Mouse (Mus musculus) limb, embryonic 14.5 days (tissue): ENCODE results near the gene Tmem198b. TPM values are rescaled to one million over a fixed set of nuclear protein-coding genes. Genes with fewer than 3 reads are reported as not detected.

Experiments used
- ATAC-seq: fragments of 200-750 bp; cut with Nextera tagmentation; 2 replicates; pipeline ENCODE4 v1.8.0; 2017; ENCODE audit warnings: low read depth, moderate number of reproducible peaks, moderate TSS enrichment; ENCODE audit not compliant: low FRiP score
- DNase-seq: peaks from one replicate; pipeline ENCODE4 v3.0.0-alpha.2; 2015; ENCODE audit warnings: low spot score
- H3K27ac ChIP-seq: fragments of 300-500 bp; sonication (generic); replicated peaks from 2 replicates; pipeline ENCODE4 v1.5.1; 2014; ENCODE audit warnings: low read depth, mild to moderate bottlenecking, low read length, moderate library complexity, mixed read lengths
- H3K27me3 ChIP-seq: fragments of 300-500 bp; sonication (generic); 2 replicates; pipeline ENCODE4 v1.6.1; 2014; ENCODE audit warnings: low read length, mixed read lengths; ENCODE audit not compliant: control insufficient read depth, insufficient read depth
- H3K36me3 ChIP-seq: fragments of 300-500 bp; sonication (generic); 2 replicates; pipeline ENCODE4 v1.6.1; 2014; ENCODE audit warnings: mild to moderate bottlenecking, low read length, moderate library complexity, mixed read lengths; ENCODE audit not compliant: control insufficient read depth, insufficient read depth
- H3K4me1 ChIP-seq: fragments of 300-500 bp; sonication (generic); 2 replicates; pipeline ENCODE4 v1.6.1; 2014; ENCODE audit warnings: antibody characterized with exemption, low read length, mixed read lengths; ENCODE audit not compliant: control insufficient read depth, insufficient read depth
- H3K4me2 ChIP-seq: fragments of 300-500 bp; sonication (generic); replicated peaks from 2 replicates; pipeline ENCODE4 v1.6.1; 2014; ENCODE audit warnings: low read depth, mild to moderate bottlenecking, low read length, moderate library complexity; ENCODE audit not compliant: severe bottlenecking
- H3K4me3 ChIP-seq: fragments of 300-500 bp; sonication (generic); replicated peaks from 2 replicates; pipeline ENCODE4 v1.5.1; 2014; ENCODE audit warnings: low read length
- H3K9ac ChIP-seq: fragments of 300-500 bp; sonication (generic); 2 replicates; pipeline ENCODE4 v1.6.1; 2014; ENCODE audit warnings: mild to moderate bottlenecking, low read depth, low read length, moderate library complexity; ENCODE audit not compliant: severe bottlenecking
- H3K9me3 ChIP-seq: fragments of 300-500 bp; sonication (generic); 2 replicates; pipeline ENCODE4 v1.6.1; 2016; ENCODE audit warnings: low read length; ENCODE audit not compliant: control insufficient read depth
- POLR2A ChIP-seq: fragments of 200-500 bp; IDR thresholded peaks from 2 replicates; pipeline ENCODE4 v1.8.0; 2012; ENCODE audit warnings: inconsistent platforms, mild to moderate bottlenecking, moderate library complexity, borderline replicate concordance; ENCODE audit not compliant: insufficient read depth, insufficient read length; ENCODE audit errors: extremely low read depth
- WGBS: fragments of 180-500 bp; shearing (Covaris S2); extraction: QIAGEN DNeasy Blood & Tissue Kit; methylation state at CpG from one replicate; pipeline ENCODE4 v1.1.7; 2014; 5-methylcytosine and 5-hydroxymethylcytosine counted together
- polyA plus RNA-seq, 2 experiments: library from polyadenylated mRNA; depleted of rRNA in 1 of 2; stranded (reverse) in 1 of 2; unstranded in 1 of 2; fragments of >200 nt; fragmentation: Nextera tagmentation in 1 of 2; extraction: Ambion mirVana in 1 of 2; gene quantifications; 2 replicates each; pipeline versions ENCODE4 v1.2.1 to v1.2.3; 2012 to 2014

The Tmem198b gene
- polyA plus RNA-seq, 2 experiments = 14.9 to 41.3 TPM

DNA sequence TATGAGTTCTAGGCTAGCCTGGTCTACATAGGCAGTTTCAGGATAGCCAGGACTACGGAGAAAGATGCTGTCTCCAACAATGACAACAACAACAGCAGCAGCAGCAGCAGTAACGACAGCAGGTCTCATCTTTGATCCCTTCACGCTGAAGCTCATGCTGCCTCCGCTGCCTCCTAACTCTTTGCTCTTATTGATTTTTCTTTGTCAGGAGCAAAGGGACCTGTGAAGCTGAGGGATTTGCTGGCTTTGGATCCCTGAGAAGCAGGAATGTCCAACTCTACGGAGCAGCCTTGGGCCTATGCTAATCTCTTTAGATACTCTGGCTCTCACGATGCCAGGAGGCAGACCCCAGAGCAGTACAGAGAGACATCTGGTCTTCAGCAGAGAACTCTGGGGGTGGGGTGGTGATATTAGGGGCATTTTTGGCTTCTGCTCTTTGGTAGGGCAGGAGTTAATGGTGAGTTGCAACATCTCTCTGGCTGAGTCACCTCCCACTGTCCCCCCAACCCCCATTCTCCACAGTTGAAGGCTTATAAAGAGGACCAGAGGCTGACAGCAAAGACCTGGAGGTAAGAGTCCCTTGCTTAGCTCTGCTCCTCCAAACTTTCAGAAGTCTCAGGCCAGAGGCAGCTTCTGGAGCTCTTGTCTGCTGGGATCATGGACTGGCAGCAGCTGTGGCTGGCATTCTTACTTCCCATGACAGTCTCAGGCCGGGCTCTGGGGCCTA, 13.6 kb downstream of the Tmem198b start, which contains the start of gene Mmp19:
Gene Mmp19 (plus strand): TSS at position 513 of the 727 bp plus-strand sequence.
- DNase-seq = no peak
- H3K9ac ChIP-seq = no peak within 1 kb of the TSS
- H3K4me1 ChIP-seq = no peaks in the 10 kb centered on the region
- no peaks in the 10 kb centered on the region for H3K27me3 ChIP-seq
- no peak for ATAC-seq
- no peak for TF ChIP-seq POLR2A
- H3K4me2 ChIP-seq = no peak within 1 kb of the TSS
- WGBS = 74% methylated on average over 7 of the region's 7 CpGs
- H3K27ac ChIP-seq = no peak within 1 kb of the TSS
- no peaks in the 10 kb centered on the region for H3K36me3 ChIP-seq
- H3K4me3 ChIP-seq = no peak within 1 kb of the TSS
- H3K9me3 ChIP-seq = no peaks in the 10 kb centered on the region

GRCm38 (mm10) chr10:128780200-128780599, 24.0 kb downstream of the Tmem198b start:
- no peak overlapping the region for H3K27ac ChIP-seq

DNA sequence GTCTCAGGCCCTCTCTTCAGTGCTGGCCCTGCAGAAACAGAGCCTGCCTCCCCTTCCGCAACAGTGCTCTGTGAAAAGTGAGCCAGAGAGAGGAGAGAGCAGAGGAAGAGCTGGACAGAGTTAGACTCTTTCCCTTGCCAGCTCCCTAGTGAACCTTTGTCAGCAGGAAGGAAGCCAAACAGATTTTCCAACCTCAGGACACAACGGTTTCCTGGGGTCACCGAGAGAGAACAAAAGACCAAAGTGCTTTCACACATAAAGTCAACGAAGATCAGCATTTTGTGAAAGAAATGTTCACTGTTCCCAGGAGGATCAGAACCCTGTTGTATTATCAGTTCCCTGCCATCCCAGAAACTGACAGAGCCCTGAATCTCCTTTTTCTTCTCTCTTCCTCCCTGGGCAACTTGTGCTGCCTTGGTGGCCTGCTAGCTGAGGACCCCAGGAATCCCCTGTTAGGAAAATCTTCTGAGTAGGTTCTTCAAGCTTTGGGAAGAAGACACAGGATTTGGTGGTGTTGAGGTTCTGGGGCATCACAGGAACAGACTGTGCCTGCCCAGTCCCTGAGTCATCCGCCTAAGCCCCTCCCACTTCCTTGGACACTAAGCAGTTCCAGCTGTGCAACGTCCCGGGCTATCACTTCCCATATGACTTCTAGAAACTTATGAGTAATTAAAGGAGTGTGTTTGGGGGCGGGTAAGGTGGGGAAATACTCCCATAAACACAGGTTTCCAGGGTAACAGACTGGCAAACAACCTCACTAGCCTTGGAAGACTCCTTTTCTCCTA, 25.0 kb downstream of the Tmem198b start:
- 20% methylated on average over 8 of the region's 8 CpGs for WGBS
- Histone ChIP-seq H3K9ac (0 out of 2 replicates have a peak overlapping the region, but pooled peaks have one; percentile 29), H3K27ac (peak overlapping the region; percentile 76), H3K4me2 (no peak overlapping the region), H3K9me3 (no peaks in the 10 kb centered on the region), H3K36me3 (no peaks in the 10 kb centered on the region), H3K4me1 (peaks cover 10% of the 10 kb centered on the region), H3K4me3 (no peak overlapping the region), H3K27me3 (no peaks in the 10 kb centered on the region)
- TF ChIP-seq POLR2A = no peak
- DNase-seq (peak; percentile 83), ATAC-seq (peak; percentile 91)

More at GRCm38 (mm10) chr10:128780200-128780599, 24.0 kb downstream of the Tmem198b start:
- 100% methylated on average over 1 of the region's 1 CpGs for WGBS
- DNase-seq (no peak), ATAC-seq (no peak)
- Histone ChIP-seq H3K9ac (no peak overlapping the region), H3K9me3 (no peaks in the 10 kb centered on the region), H3K27me3 (no peaks in the 10 kb centered on the region), H3K36me3 (no peaks in the 10 kb centered on the region), H3K4me3 (no peak overlapping the region), H3K4me1 (peaks cover 10% of the 10 kb centered on the region), H3K4me2 (no peak overlapping the region)
- TF ChIP-seq POLR2A = no peak

GRCm38 (mm10) chr10:128778441-128778840, 25.7 kb downstream of the Tmem198b start:
- Histone ChIP-seq H3K4me3 (no peak overlapping the region), H3K27ac (0 out of 2 replicates have a peak overlapping the region, but pooled peaks have one; percentile 48), H3K9me3 (no peaks in the 10 kb centered on the region), H3K9ac (0 out of 2 replicates have a peak overlapping the region, but pooled peaks have one; percentile 29), H3K36me3 (no peaks in the 10 kb centered on the region), H3K4me1 (peaks cover 10% of the 10 kb centered on the region), H3K27me3 (no peaks in the 10 kb centered on the region), H3K4me2 (no peak overlapping the region)
- no peak for DNase-seq
- no peak for TF ChIP-seq POLR2A
- ATAC-seq = no peak
- 90% methylated on average over 2 of the region's 2 CpGs for WGBS

GRCm38 (mm10) chr10:128773685-128774084, 30.5 kb downstream of the Tmem198b start:
- Histone ChIP-seq H3K9ac (no peak overlapping the region), H3K4me3 (no peak overlapping the region), H3K9me3 (no peaks in the 10 kb centered on the region), H3K27me3 (no peaks in the 10 kb centered on the region), H3K27ac (no peak overlapping the region), H3K36me3 (no peaks in the 10 kb centered on the region), H3K4me1 (no peaks in the 10 kb centered on the region), H3K4me2 (no peak overlapping the region)
- ATAC-seq (no peak), DNase-seq (no peak)
- no peak for TF ChIP-seq POLR2A
- 19% methylated on average over 5 of the region's 5 CpGs for WGBS
